Mouse (Mus musculus) liver, embryonic 11.5 days (tissue): ENCODE measurements at regions not wholly inside any gene's neighbourhood (a gene's known extent, or its start where the extent isn't known, plus 50 kb on each side); places are given as distances from the start of the nearest gene placed in this dataset.

ENCODE experiments used
- ATAC-seq: fragments of 200-750 bp; cut with Nextera tagmentation; replicated peaks from 2 replicates; pipeline ENCODE4 v1.8.0; 2017; ENCODE audit warnings: moderate number of reproducible peaks, mild to moderate bottlenecking, moderate TSS enrichment, moderate library complexity; ENCODE audit not compliant: low FRiP score
- DNase-seq: peaks from one replicate; pipeline ENCODE4 v3.0.0-alpha.2; 2017; ENCODE audit warnings: low spot score
- H3K27ac ChIP-seq: fragments of 300-500 bp; sonication (generic); 2 replicates; pipeline ENCODE4 v1.5.1; 2014; ENCODE audit warnings: mild to moderate bottlenecking, low read depth, low read length, control low read depth
- H3K27me3 ChIP-seq: fragments of 300-500 bp; sonication (generic); replicated peaks from 2 replicates; pipeline ENCODE4 v1.6.1; 2014; ENCODE audit warnings: low read length, mixed read lengths; ENCODE audit not compliant: control insufficient read depth, insufficient read depth
- H3K36me3 ChIP-seq: fragments of 300-500 bp; sonication (generic); 2 replicates; pipeline ENCODE4 v1.6.1; 2014; ENCODE audit warnings: mild to moderate bottlenecking, low read length, moderate library complexity, mixed read lengths; ENCODE audit not compliant: control insufficient read depth, insufficient read depth
- H3K4me1 ChIP-seq: fragments of 300-500 bp; sonication (generic); replicated peaks from 2 replicates; pipeline ENCODE4 v1.6.1; 2014; ENCODE audit warnings: low read length, mixed read lengths; ENCODE audit not compliant: control insufficient read depth, insufficient read depth
- H3K4me2 ChIP-seq: fragments of 300-500 bp; sonication (generic); 2 replicates; pipeline ENCODE4 v1.6.1; 2014; ENCODE audit warnings: mild to moderate bottlenecking, control low read depth, moderate library complexity
- H3K4me3 ChIP-seq: fragments of 300-500 bp; sonication (generic); 2 replicates; pipeline ENCODE4 v1.5.1; 2014; ENCODE audit warnings: low read depth, low read length, control low read depth
- H3K9ac ChIP-seq: fragments of 300-500 bp; sonication (generic); 2 replicates; pipeline ENCODE4 v1.6.1; 2014; ENCODE audit warnings: low read depth, low read length, control low read depth
- H3K9me3 ChIP-seq: fragments of 300-500 bp; sonication (generic); 2 replicates; pipeline ENCODE4 v1.6.1; 2016; ENCODE audit warnings: low read length, inconsistent platforms, mixed read lengths; ENCODE audit not compliant: control insufficient read depth
- WGBS: fragments of 180-500 bp; shearing (Covaris S2); extraction: QIAGEN DNeasy Blood & Tissue Kit; methylation state at CpG from one replicate; pipeline ENCODE4 v1.1.7; 2014; 5-methylcytosine and 5-hydroxymethylcytosine counted together

DNA sequence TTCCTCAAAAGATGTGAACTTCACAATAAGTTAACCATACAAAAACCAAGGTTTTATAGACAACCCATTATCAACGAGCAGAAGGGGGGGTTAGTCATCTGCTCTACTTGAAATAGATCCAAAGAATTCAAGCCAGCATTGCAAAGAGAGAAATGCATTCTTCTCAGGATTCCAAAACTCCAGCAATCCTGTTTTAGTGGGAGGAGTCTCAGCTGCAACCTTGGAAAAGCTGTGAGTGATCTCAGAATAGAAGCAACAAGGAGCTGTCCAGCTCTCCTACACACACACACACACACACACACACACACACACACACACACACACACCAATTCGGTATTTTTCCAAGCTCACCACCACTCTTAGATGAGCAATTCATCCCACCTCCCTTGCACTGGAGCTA lies 149.0 kb upstream of the BC052040 start:
- Histone ChIP-seq H3K9me3 (no peaks in the 10 kb centered on the region), H3K4me1 (no peaks in the 10 kb centered on the region), H3K4me3 (no peak overlapping the region), H3K27ac (no peak overlapping the region), H3K9ac (no peak overlapping the region), H3K36me3 (no peaks in the 10 kb centered on the region), H3K4me2 (no peak overlapping the region), H3K27me3 (no peaks in the 10 kb centered on the region)
- WGBS: 29% methylated on average over 2 of the region's 2 CpGs
- no peak for ATAC-seq
- no peak for DNase-seq

DNA sequence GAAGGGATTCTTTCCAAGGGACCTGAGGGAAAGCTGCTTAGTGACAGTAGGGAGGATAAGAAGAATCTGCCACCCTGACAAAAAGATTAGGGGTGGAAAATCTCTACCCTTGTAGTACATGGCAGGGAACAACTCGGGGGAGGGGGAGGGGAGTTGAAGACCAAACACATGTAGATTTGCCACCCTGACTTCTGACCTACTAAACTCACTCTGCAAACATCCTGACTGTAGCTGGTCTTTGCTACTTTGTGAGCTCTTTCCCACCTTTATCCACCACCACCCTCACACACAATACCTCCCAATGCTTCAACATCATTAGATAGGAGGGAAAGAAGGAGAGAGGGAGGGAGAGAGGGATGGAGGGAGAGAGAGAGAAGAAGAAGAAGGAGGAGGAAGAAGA lies 140.4 kb upstream of the BC052040 start:
- H3K27me3 ChIP-seq: no peaks in the 10 kb centered on the region
- H3K9ac ChIP-seq: no peak overlapping the region
- H3K36me3 ChIP-seq: no peaks in the 10 kb centered on the region
- no peak for DNase-seq
- no peaks in the 10 kb centered on the region for H3K4me1 ChIP-seq
- no peak overlapping the region for H3K4me3 ChIP-seq
- no peaks in the 10 kb centered on the region for H3K9me3 ChIP-seq
- 0 out of 2 replicates have a peak, but pooled peaks have one; percentile 51 for ATAC-seq
- H3K4me2 ChIP-seq: no peak overlapping the region
- H3K27ac ChIP-seq: no peak overlapping the region
- 27% methylated on average over 1 of the region's 1 CpGs for WGBS

- Histone ChIP-seq H3K27me3 (no peaks in the 10 kb centered on the region), H3K9me3 (no peaks in the 10 kb centered on the region), H3K27ac (no peak overlapping the region), H3K36me3 (no peaks in the 10 kb centered on the region), H3K4me3 (no peak overlapping the region), H3K4me2 (no peak overlapping the region), H3K4me1 (no peaks in the 10 kb centered on the region), H3K9ac (no peak overlapping the region)
- 73% methylated on average over 6 of the region's 6 CpGs for WGBS
- DNase-seq: no peak
- ATAC-seq: peak; percentile 54
These were observed 131.6 kb upstream of the BC052040 start for GRCm38 (mm10) chr2:115449783-115450483.

DNA sequence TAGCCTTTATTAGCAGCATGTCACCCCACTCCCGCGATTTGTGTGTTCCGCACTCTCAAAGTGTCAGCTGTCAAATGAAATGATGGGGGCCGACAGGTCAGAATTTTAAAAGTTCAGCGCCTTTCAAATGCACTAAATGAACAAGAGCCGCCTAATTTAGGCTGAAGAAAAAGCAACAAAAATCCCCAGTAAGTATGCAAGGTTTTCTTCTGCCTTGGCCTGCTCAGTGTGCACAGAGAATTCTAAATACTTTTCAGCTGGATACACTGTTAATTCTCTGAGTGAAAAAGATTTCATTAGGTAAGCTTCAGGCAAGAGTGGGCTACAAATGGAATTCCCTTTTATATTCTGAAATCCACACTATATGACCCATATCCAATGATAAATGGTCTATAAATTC lies 125.9 kb upstream of the BC052040 start:
- H3K4me3 ChIP-seq: no peak overlapping the region
- H3K36me3 ChIP-seq: no peaks in the 10 kb centered on the region
- no peak overlapping the region for H3K9ac ChIP-seq
- 78% methylated on average over 6 of the region's 6 CpGs for WGBS
- DNase-seq: no peak
- no peaks in the 10 kb centered on the region for H3K4me1 ChIP-seq
- H3K27me3 ChIP-seq: no peaks in the 10 kb centered on the region
- no peaks in the 10 kb centered on the region for H3K9me3 ChIP-seq
- no peak overlapping the region for H3K4me2 ChIP-seq
- no peak overlapping the region for H3K27ac ChIP-seq
- ATAC-seq: no peak

- 64% methylated on average over 5 of the region's 5 CpGs for WGBS
- Histone ChIP-seq H3K4me2 (no peak overlapping the region), H3K36me3 (no peaks in the 10 kb centered on the region), H3K4me3 (no peak overlapping the region), H3K27ac (no peak overlapping the region), H3K4me1 (no peaks in the 10 kb centered on the region), H3K9ac (no peak overlapping the region), H3K27me3 (no peaks in the 10 kb centered on the region), H3K9me3 (no peaks in the 10 kb centered on the region)
- DNase-seq (no peak), ATAC-seq (no peak)
These were observed 125.0 kb upstream of the BC052040 start for GRCm38 (mm10) chr2:115456372-115457022.

DNA sequence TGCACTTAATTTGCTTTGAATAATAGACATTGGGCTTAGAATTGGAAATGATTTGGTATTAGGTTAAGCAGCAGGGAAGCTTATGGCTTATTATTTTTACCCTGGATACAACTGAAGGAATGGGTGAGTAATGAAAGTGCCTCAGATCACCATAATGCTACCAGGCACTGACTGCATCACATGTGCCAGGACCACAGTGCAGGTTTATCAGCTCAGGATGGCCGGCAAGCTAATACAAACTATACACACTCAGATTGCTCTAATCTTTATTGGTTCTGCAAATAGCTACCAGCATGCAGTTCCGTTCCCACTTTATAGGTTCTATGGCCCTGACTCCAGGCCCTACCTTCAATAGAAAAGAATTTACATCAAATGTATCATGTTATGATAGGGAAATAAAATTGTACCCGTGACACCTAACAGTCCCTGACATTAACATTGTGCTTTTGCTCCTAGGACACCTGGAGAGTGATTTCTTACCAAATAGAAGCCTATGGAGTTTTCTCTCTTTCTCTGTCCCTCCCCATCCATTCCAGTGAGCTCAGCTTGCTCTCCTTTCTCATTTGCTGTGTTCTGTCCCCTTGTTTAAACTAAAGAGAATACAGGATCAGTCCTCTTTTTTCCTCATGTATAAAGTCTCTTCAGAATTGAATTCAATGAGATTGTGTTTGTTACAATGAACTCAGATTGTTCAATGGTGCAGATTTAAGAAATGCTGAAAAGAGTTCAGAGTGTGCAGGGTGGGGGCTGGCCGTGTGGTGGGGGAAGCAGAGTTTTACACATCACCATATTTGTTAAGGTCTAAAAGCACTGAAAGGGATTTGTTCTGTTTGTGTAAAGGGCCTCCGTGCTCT lies 121.3 kb upstream of the BC052040 start:
- WGBS: 69% methylated on average over 5 of the region's 5 CpGs
- Histone ChIP-seq H3K36me3 (no peaks in the 10 kb centered on the region), H3K27me3 (no peaks in the 10 kb centered on the region), H3K4me2 (no peak overlapping the region), H3K27ac (no peak overlapping the region), H3K9ac (no peak overlapping the region), H3K4me3 (no peak overlapping the region), H3K4me1 (no peaks in the 10 kb centered on the region), H3K9me3 (no peaks in the 10 kb centered on the region)
- ATAC-seq (no peak), DNase-seq (no peak)

DNA sequence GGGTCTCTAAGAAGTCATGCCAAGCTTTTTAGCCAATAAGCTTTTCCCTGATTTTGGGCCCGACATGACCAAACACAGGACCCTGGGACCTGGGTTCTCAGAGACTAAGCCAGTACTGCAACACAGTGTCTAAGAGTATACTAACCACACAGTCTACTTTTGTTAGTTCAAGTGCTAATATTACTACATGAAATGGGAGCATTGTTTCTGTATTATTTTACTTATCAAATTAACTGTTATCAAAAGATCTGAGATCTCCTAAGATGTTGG lies 120.7 kb upstream of the BC052040 start:
- Histone ChIP-seq H3K4me3 (no peak overlapping the region), H3K9ac (no peak overlapping the region), H3K27me3 (no peaks in the 10 kb centered on the region), H3K36me3 (no peaks in the 10 kb centered on the region), H3K27ac (no peak overlapping the region), H3K4me1 (no peaks in the 10 kb centered on the region), H3K4me2 (no peak overlapping the region), H3K9me3 (no peaks in the 10 kb centered on the region)
- no peak for DNase-seq
- 76% methylated on average over 1 of the region's 1 CpGs for WGBS
- no peak for ATAC-seq

- no peak for DNase-seq
These were observed 115.3 kb upstream of the BC052040 start for GRCm38 (mm10) chr2:115466170-115466569.

More at GRCm38 (mm10) chr2:115466170-115466569, 115.3 kb upstream of the BC052040 start:
- no peak overlapping the region for H3K9ac ChIP-seq
- no peak overlapping the region for H3K4me3 ChIP-seq
- ATAC-seq: no peak
- H3K27ac ChIP-seq: no peak overlapping the region
- no peaks in the 10 kb centered on the region for H3K27me3 ChIP-seq
- no peaks in the 10 kb centered on the region for H3K9me3 ChIP-seq
- H3K36me3 ChIP-seq: no peaks in the 10 kb centered on the region
- no peak overlapping the region for H3K4me2 ChIP-seq
- 66% methylated on average over 4 of the region's 4 CpGs for WGBS
- H3K4me1 ChIP-seq: no peaks in the 10 kb centered on the region
